Comparison of ENCODE assay signal across 12 mouse cellular contexts in the genomic region with DNA sequence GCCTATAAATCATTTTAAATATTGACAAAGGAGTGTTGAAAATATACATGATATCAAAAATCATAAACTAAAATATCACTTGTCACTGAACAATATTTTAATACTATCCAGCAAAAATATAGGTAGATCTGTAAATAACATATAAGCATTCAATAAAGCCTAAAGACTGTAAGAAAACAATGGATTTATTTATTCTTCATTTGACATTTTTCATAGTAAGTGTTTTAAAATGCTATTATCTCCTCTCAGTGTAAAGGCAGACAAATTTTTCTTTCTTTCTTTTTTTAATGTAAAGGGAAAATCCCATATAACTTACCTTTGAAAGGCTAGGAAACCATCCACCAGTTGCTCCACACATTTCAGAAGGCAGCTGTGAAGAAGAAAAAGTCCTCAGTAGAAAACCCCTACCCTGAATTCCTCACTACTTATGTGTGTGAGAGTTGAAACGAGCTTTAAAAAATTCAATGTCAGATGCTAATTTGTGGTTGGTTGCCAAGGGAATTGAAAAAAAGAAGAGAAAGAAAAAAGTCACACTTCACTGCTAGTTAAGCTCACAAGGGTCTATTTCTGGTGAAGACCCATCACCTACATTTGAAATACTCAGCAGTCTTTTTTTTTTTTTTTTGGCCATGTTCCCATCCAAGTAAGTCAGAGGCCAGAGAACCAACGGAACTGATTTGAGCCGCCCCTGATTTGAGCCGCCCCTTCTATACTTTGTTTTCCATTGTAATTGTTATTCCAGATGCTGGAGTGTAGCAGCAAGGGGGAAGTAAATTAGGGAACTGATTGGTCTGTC. TPM values are rescaled to one million over a fixed set of nuclear protein-coding genes. Genes with fewer than 3 reads are reported as not detected.
A peak's percentile ranks its signal among the peaks of the same experiment; 100 is the strongest.
DNase-seq lines count a peak whose midpoint lies in the region; ATAC-seq lines count a peak whose summit lies in the region.
"Had no signal": no experiment of that assay in that cellular context is flagged by ENCODE, and none has a peak within 500 bp of the region (broad histone marks: within the 10 kb centered on the region; RNA-seq: fewer than 3 reads in every experiment).

No protein-coding gene starts in this region.

- peak overlapping the region; percentile 16 for H3K4me3 ChIP-seq in heart, embryonic 13.5 days
- no peak overlapping the region for H3K4me3 ChIP-seq in heart, embryonic 12.5 days
- H3K4me3 ChIP-seq in heart, embryonic 16.5 days (ENCODE audit: low read length) = peak overlapping the region; percentile 43
- no peak overlapping the region for H3K4me3 ChIP-seq in forebrain, embryonic 14.5 days (ENCODE audit: low read depth, low read length)
- H3K4me3 ChIP-seq: erythroblast, embryonic 14.5 days; midbrain, embryonic 15.5 days had no signal

- no peaks in the 10 kb centered on the region for H3K9me3 ChIP-seq in heart, embryonic 13.5 days
- peaks cover 3% of the 10 kb centered on the region; the same call in 1 of the 2 replicates for H3K9me3 ChIP-seq in heart, embryonic 12.5 days (replicated peaks)
- H3K9me3 ChIP-seq in heart, embryonic 16.5 days (replicated peaks; ENCODE audit: control insufficient read depth, low read length) = 0 out of 2 replicates have a peak, but pooled peaks cover 4% of the 10 kb centered on the region
- H3K9me3 ChIP-seq in forebrain, embryonic 14.5 days (replicated peaks; ENCODE audit: control insufficient read depth, low read length) = no peaks in the 10 kb centered on the region
- H3K9me3 ChIP-seq: midbrain, embryonic 15.5 days had no signal

- DNase-seq in lung, postnatal 10 days = peak; percentile 20
- DNase-seq in lung, postnatal 25 days (ENCODE audit: low spot score) = no peak
- no peak for DNase-seq in forebrain, embryonic 14.5 days (ENCODE audit: low spot score)
- DNase-seq in right cerebral cortex, postnatal 14 days = no peak
- DNase-seq: left cerebral cortex, postnatal 4 days had no signal

- H3K4me1 ChIP-seq in heart, embryonic 13.5 days = peaks cover 14% of the 10 kb centered on the region
- H3K4me1 ChIP-seq in heart, embryonic 12.5 days (replicated peaks) = peaks cover 4% of the 10 kb centered on the region; the same call in 1 of the 2 replicates
- peaks cover 5% of the 10 kb centered on the region; the same call in 1 of the 2 replicates for H3K4me1 ChIP-seq in heart, embryonic 16.5 days (ENCODE audit: control insufficient read depth, insufficient read depth, low read length)
- no peaks in the 10 kb centered on the region for H3K4me1 ChIP-seq in forebrain, embryonic 14.5 days (ENCODE audit: control insufficient read depth, insufficient read depth, low read length)
- H3K4me1 ChIP-seq: midbrain, embryonic 15.5 days had no signal

- peak overlapping the region; percentile 54; the same call in 1 of the 2 replicates for H3K9ac ChIP-seq in heart, embryonic 13.5 days
- no peak overlapping the region for H3K9ac ChIP-seq in heart, embryonic 12.5 days
- H3K9ac ChIP-seq in heart, embryonic 16.5 days (ENCODE audit: low read length) = peak overlapping the region; percentile 55; the same call in 1 of the 2 replicates
- no peak overlapping the region for H3K9ac ChIP-seq in forebrain, embryonic 14.5 days (ENCODE audit: low read length)
- H3K9ac ChIP-seq: hindbrain, embryonic 14.5 days; midbrain, embryonic 15.5 days had no signal

- H3K27ac ChIP-seq in heart, embryonic 13.5 days (replicated peaks) = peak overlapping the region; percentile 76
- no peak overlapping the region for H3K27ac ChIP-seq in heart, embryonic 12.5 days (ENCODE audit: poor library complexity, severe bottlenecking)
- peak overlapping the region; percentile 88 for H3K27ac ChIP-seq in heart, embryonic 16.5 days (ENCODE audit: low read length)
- no peak overlapping the region for H3K27ac ChIP-seq in forebrain, embryonic 14.5 days (ENCODE audit: low read depth, low read length)
- H3K27ac ChIP-seq: hindbrain, embryonic 14.5 days; midbrain, embryonic 15.5 days had no signal

- no peak for ATAC-seq in heart, embryonic 13.5 days (ENCODE audit: extremely low read depth, insufficient number of reproducible peaks, low FRiP score, low TSS enrichment)
- ATAC-seq in heart, embryonic 12.5 days (ENCODE audit: insufficient number of reproducible peaks, low FRiP score) = no peak
- ATAC-seq in heart, embryonic 16.5 days (replicated peaks; ENCODE audit: extremely low read depth, insufficient read depth, low FRiP score) = peak; percentile 82
- ATAC-seq in neutrophil, adult 5-6 weeks (ENCODE audit: extremely low read depth, insufficient number of reproducible peaks, low FRiP score, poor library complexity, severe bottlenecking) = 0 out of 2 replicates have a peak, but pooled peaks have one; percentile 18
- no peak for ATAC-seq in forebrain, embryonic 14.5 days
- ATAC-seq: midbrain, embryonic 15.5 days had no signal

- no peaks in the 10 kb centered on the region for H3K36me3 ChIP-seq in heart, embryonic 13.5 days
- H3K36me3 ChIP-seq in heart, embryonic 12.5 days = 0 out of 2 replicates have a peak, but pooled peaks cover 3% of the 10 kb centered on the region
- H3K36me3 ChIP-seq in heart, embryonic 16.5 days (ENCODE audit: control insufficient read depth, insufficient read depth) = peaks cover 6% of the 10 kb centered on the region; the same call in 1 of the 2 replicates
- no peaks in the 10 kb centered on the region for H3K36me3 ChIP-seq in forebrain, embryonic 14.5 days (ENCODE audit: control insufficient read depth, insufficient read depth, low read length)
- H3K36me3 ChIP-seq: midbrain, embryonic 15.5 days had no signal

- no peaks in the 10 kb centered on the region for H3K27me3 ChIP-seq in heart, embryonic 13.5 days (replicated peaks)
- no peaks in the 10 kb centered on the region for H3K27me3 ChIP-seq in heart, embryonic 12.5 days (replicated peaks)
- no peaks in the 10 kb centered on the region for H3K27me3 ChIP-seq in heart, embryonic 16.5 days (ENCODE audit: control insufficient read depth, insufficient read depth, low read length)
- no peaks in the 10 kb centered on the region for H3K27me3 ChIP-seq in forebrain, embryonic 14.5 days (replicated peaks; ENCODE audit: control insufficient read depth, insufficient read depth, low read length)
- H3K27me3 ChIP-seq: midbrain, embryonic 15.5 days had no signal

- peak overlapping the region; percentile 38 for H3K4me2 ChIP-seq in heart, embryonic 13.5 days
- no peak overlapping the region for H3K4me2 ChIP-seq in heart, embryonic 12.5 days
- H3K4me2 ChIP-seq in heart, embryonic 16.5 days (ENCODE audit: low read depth, low read length) = peak overlapping the region; percentile 55
- H3K4me2 ChIP-seq in forebrain, embryonic 14.5 days (ENCODE audit: low read length) = no peak overlapping the region
- H3K4me2 ChIP-seq: hindbrain, embryonic 14.5 days; midbrain, embryonic 15.5 days had no signal

- WGBS in heart, embryonic 13.5 days = 20% methylated on average over 4 of the region's 4 CpGs
- 35% methylated on average over 4 of the region's 4 CpGs for WGBS in heart, embryonic 12.5 days
- WGBS in heart, embryonic 16.5 days = 9% methylated on average over 4 of the region's 4 CpGs
- 29% methylated on average over 4 of the region's 4 CpGs for WGBS in forebrain, embryonic 14.5 days

RNA-seq across cellular contexts. Expression of a gene that starts 53.1 kb away (rescaled TPM):
- 74.1 and 80.4 TPM in 2 replicates for polyA plus RNA-seq in heart, embryonic 13.5 days (2015; fragmentation: Nextera tagmentation; extraction: Ambion mirVana)
- polyA plus RNA-seq in heart, embryonic 12.5 days (2016; fragmentation: Nextera tagmentation; extraction: Ambion mirVana) = 57.4 and 59.2 TPM in 2 replicates
- polyA plus RNA-seq in heart, embryonic 16.5 days (2015; fragmentation: Nextera tagmentation; extraction: Ambion mirVana) = 202 and 223 TPM in 2 replicates
- total RNA-seq in neutrophil, adult 5-6 weeks (2017) = 18.3 and 21.4 TPM in 2 replicates
- polyA plus RNA-seq in forebrain, embryonic 14.5 days (2014; fragmentation: Nextera tagmentation; extraction: Ambion mirVana) = 1.5 and 2.2 TPM in 2 replicates

Comparison
In these comparisons a context has a peak if more than half of its experiments do, and no peak if none do; other contexts are left out.
1. ATAC-seq: peak in heart, embryonic 16.5 days (single experiment) and neutrophil, adult 5-6 weeks (single experiment); none in heart, embryonic 13.5 days (single experiment), heart, embryonic 12.5 days (single experiment) and forebrain, embryonic 14.5 days (single experiment).
2. H3K27ac ChIP-seq: peak in heart, embryonic 13.5 days (single experiment) and heart, embryonic 16.5 days (single experiment); none in heart, embryonic 12.5 days (single experiment) and forebrain, embryonic 14.5 days (single experiment).
3. H3K4me2 ChIP-seq: peak in heart, embryonic 13.5 days (single experiment) and heart, embryonic 16.5 days (single experiment); none in heart, embryonic 12.5 days (single experiment) and forebrain, embryonic 14.5 days (single experiment).
4. H3K4me3 ChIP-seq: peak in heart, embryonic 13.5 days (single experiment) and heart, embryonic 16.5 days (single experiment); none in heart, embryonic 12.5 days (single experiment) and forebrain, embryonic 14.5 days (single experiment).
5. H3K9ac ChIP-seq: peak in heart, embryonic 13.5 days (single experiment) and heart, embryonic 16.5 days (single experiment); none in heart, embryonic 12.5 days (single experiment) and forebrain, embryonic 14.5 days (single experiment).
6. RNA of a gene that starts 53.1 kb away (polyA plus RNA-seq): 202 to 223 TPM in heart, embryonic 16.5 days, 74.1 to 80.4 TPM in heart, embryonic 13.5 days and 57.4 to 59.2 TPM in heart, embryonic 12.5 days; 1.5 to 2.2 TPM in forebrain, embryonic 14.5 days; every median in the first group is over 10 times any median in the second.